In the genomic region with DNA sequence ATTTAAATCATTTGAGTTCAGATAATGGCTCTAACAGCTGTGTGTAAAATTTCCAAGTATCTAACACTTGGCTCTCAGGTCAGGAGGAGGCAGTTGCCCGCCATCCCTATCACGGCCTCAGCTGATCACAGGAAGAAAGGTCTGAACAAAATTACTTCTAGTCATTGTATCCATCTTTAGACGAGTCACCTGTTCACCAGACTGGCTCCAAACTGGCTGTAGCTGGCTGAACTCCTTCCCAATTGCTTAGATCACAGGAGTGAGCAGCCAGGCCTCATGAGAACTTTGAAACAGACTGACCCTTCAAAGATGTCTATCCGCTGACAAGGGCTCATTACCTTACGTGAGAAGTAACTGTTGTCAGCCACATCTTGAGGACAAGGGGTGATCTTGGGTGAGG, we compare ENCODE assay signal across 26 mouse cellular contexts. TPM values are rescaled to one million over a fixed set of nuclear protein-coding genes. Genes with fewer than 3 reads are reported as not detected.
DNase-seq lines count a peak whose midpoint lies in the region; ATAC-seq and TF ChIP-seq lines count a peak whose summit lies in the region.
"Had no signal": no experiment of that assay in that cellular context is flagged by ENCODE, and none has a peak within 500 bp of the region (broad histone marks: within the 10 kb centered on the region; RNA-seq: fewer than 3 reads in every experiment).

No protein-coding gene starts in this region.

- H3K4me1 ChIP-seq in kidney, adult 2 months (ENCODE audit: control insufficient read depth, insufficient read depth, low read length): peaks cover 8% of the 10 kb centered on the region; the same call in 1 of the 2 replicates
- H3K4me1 ChIP-seq in kidney, embryonic 16.5 days (ENCODE audit: insufficient read depth, low read length): peaks cover 4% of the 10 kb centered on the region; the same call in 1 of the 2 replicates
- no peaks in the 10 kb centered on the region for H3K4me1 ChIP-seq in limb, embryonic 10.5 days
- no peaks in the 10 kb centered on the region for H3K4me1 ChIP-seq in liver, embryonic 16.5 days (ENCODE audit: control insufficient read depth, low read depth, low read length)
- H3K4me1 ChIP-seq: embryonic facial prominence, embryonic 12.5 days; limb, embryonic 12.5 days; midbrain, embryonic 15.5 days; neural tube, embryonic 13.5 days had no signal

- TF ChIP-seq POLR2A in kidney, adult 2 months (IDR thresholded peaks at IDR 0.05; ENCODE audit: low read depth, low read length): no peak

- no peaks in the 10 kb centered on the region for H3K9me3 ChIP-seq in kidney, embryonic 16.5 days (ENCODE audit: low read length)
- no peaks in the 10 kb centered on the region for H3K9me3 ChIP-seq in limb, embryonic 10.5 days (replicated peaks)
- no peaks in the 10 kb centered on the region for H3K9me3 ChIP-seq in liver, embryonic 16.5 days (replicated peaks; ENCODE audit: control insufficient read depth, low read length)
- H3K9me3 ChIP-seq: G1E; limb, embryonic 12.5 days; lung, embryonic 15.5 days; midbrain, embryonic 15.5 days; neural tube, embryonic 13.5 days had no signal

- no peaks in the 10 kb centered on the region for H3K36me3 ChIP-seq in kidney, adult 2 months (ENCODE audit: control insufficient read depth, insufficient read depth, low read length)
- H3K36me3 ChIP-seq in kidney, embryonic 16.5 days (ENCODE audit: insufficient read depth, low read length): no peaks in the 10 kb centered on the region
- H3K36me3 ChIP-seq in limb, embryonic 10.5 days: no peaks in the 10 kb centered on the region
- H3K36me3 ChIP-seq in liver, embryonic 16.5 days (ENCODE audit: control insufficient read depth, insufficient read depth): no peaks in the 10 kb centered on the region
- H3K36me3 ChIP-seq: embryonic facial prominence, embryonic 12.5 days; G1E; limb, embryonic 12.5 days; lung, embryonic 15.5 days; midbrain, embryonic 15.5 days; neural tube, embryonic 13.5 days had no signal

- H3K9ac ChIP-seq in kidney, embryonic 16.5 days (replicated peaks; ENCODE audit: low read length): no peak overlapping the region
- H3K9ac ChIP-seq in liver, embryonic 16.5 days (ENCODE audit: low read depth, low read length): 0 out of 2 replicates have a peak overlapping the region, but pooled peaks have one; percentile 20
- H3K9ac ChIP-seq: embryonic facial prominence, embryonic 12.5 days; forebrain, postnatal 0 days; hindbrain, embryonic 14.5 days; limb, embryonic 12.5 days; lung, embryonic 15.5 days; midbrain, embryonic 15.5 days; neural tube, embryonic 13.5 days had no signal

- no peak overlapping the region for H3K27ac ChIP-seq in kidney, adult 2 months (ENCODE audit: insufficient read depth, low read depth, low read length)
- peak overlapping the region; percentile 30 for H3K27ac ChIP-seq in kidney, embryonic 16.5 days (ENCODE audit: low read length)
- 0 out of 2 replicates have a peak overlapping the region, but pooled peaks have one; percentile 36 for H3K27ac ChIP-seq in limb, embryonic 10.5 days
- peak overlapping the region; percentile 48 for H3K27ac ChIP-seq in liver, embryonic 16.5 days (ENCODE audit: low read length)
- H3K27ac ChIP-seq: embryonic facial prominence, embryonic 12.5 days; heart, adult 2 months; hindbrain, embryonic 14.5 days; limb, embryonic 12.5 days; lung, embryonic 15.5 days; midbrain, embryonic 15.5 days; neural tube, embryonic 13.5 days had no signal

- 51% methylated on average over 5 of the region's 5 CpGs for WGBS in kidney, adult 2 months
- 68% methylated on average over 5 of the region's 5 CpGs for WGBS in kidney, embryonic 16.5 days
- WGBS in limb, embryonic 10.5 days: 81% methylated on average over 5 of the region's 5 CpGs
- WGBS in liver, embryonic 16.5 days (ENCODE audit: insufficient replicate concordance): 67% methylated on average over 5 of the region's 5 CpGs

- H3K4me3 ChIP-seq in kidney, adult 2 months (ENCODE audit: insufficient read depth, low read depth, low read length): no peak overlapping the region
- no peak overlapping the region for H3K4me3 ChIP-seq in kidney, embryonic 16.5 days (ENCODE audit: low read length)
- H3K4me3 ChIP-seq in limb, embryonic 10.5 days: no peak overlapping the region
- H3K4me3 ChIP-seq in liver, embryonic 16.5 days (ENCODE audit: low read depth, low read length): peak overlapping the region; percentile 31
- H3K4me3 ChIP-seq: embryonic facial prominence, embryonic 12.5 days; heart, adult 2 months; limb, embryonic 12.5 days; lung, embryonic 15.5 days; midbrain, embryonic 15.5 days; neural tube, embryonic 13.5 days had no signal

- no peak overlapping the region for H3K4me2 ChIP-seq in kidney, embryonic 16.5 days (replicated peaks; ENCODE audit: low read depth, low read length)
- peak overlapping the region; percentile 39 for H3K4me2 ChIP-seq in liver, embryonic 16.5 days (ENCODE audit: low read depth, low read length)
- H3K4me2 ChIP-seq: embryonic facial prominence, embryonic 12.5 days; hindbrain, embryonic 14.5 days; limb, embryonic 12.5 days; lung, embryonic 15.5 days; midbrain, embryonic 15.5 days; neural tube, embryonic 13.5 days had no signal

- ATAC-seq in kidney, embryonic 16.5 days (ENCODE audit: low FRiP score, low TSS enrichment): no peak
- no peak for ATAC-seq in liver, embryonic 16.5 days (ENCODE audit: low read depth)
- no peak for ATAC-seq in megakaryocyte, adult 5-6 weeks (ENCODE audit: poor library complexity, severe bottlenecking)
- ATAC-seq: forebrain, postnatal 0 days; midbrain, embryonic 15.5 days; Patski had no signal

- no peak for TF ChIP-seq CTCF in kidney, adult 2 months (conservative IDR thresholded peaks at IDR 0.05; ENCODE audit: insufficient read depth, insufficient read length, low read depth, low read length)

- no peaks in the 10 kb centered on the region for H3K27me3 ChIP-seq in kidney, adult 2 months (replicated peaks; ENCODE audit: control insufficient read depth, insufficient read depth, low read length)
- no peaks in the 10 kb centered on the region for H3K27me3 ChIP-seq in kidney, embryonic 16.5 days (ENCODE audit: insufficient read depth, low read length)
- no peaks in the 10 kb centered on the region for H3K27me3 ChIP-seq in limb, embryonic 10.5 days (ENCODE audit: low read depth, poor library complexity, severe bottlenecking)
- H3K27me3 ChIP-seq in liver, embryonic 16.5 days (ENCODE audit: control insufficient read depth, insufficient read depth, low read depth, low read length): no peaks in the 10 kb centered on the region
- H3K27me3 ChIP-seq: CH12.LX; embryonic facial prominence, embryonic 12.5 days; limb, embryonic 12.5 days; lung, embryonic 15.5 days; midbrain, embryonic 15.5 days; neural tube, embryonic 13.5 days; Patski had no signal

- peak; percentile 54 for DNase-seq in kidney, adult 2 months
- DNase-seq in kidney, postnatal 4 days: no peak
- no peak for DNase-seq in limb, embryonic 10.5 days (ENCODE audit: low spot score)
- no peak for DNase-seq in adrenal gland, postnatal 14 days
- DNase-seq: B cell, adult 2 months; cerebellum, adult 18-20 months; cerebellum, postnatal 25 days; forebrain, postnatal 0 days; gastrocnemius, postnatal 25 days; heart, adult 2 months; heart, postnatal 36 days; lung, postnatal 4 days; thymus, adult 18-20 months; thymus, postnatal 36 days had no signal

RNA-seq across cellular contexts. Expression of a gene that starts 28.0 kb away (rescaled TPM):
- 29.9 and 32.7 TPM in 2 replicates for polyA plus RNA-seq in kidney, adult 2 months (2012; rRNA removed)
- 54.7 and 62.1 TPM in 2 replicates for polyA plus RNA-seq in kidney, embryonic 16.5 days (2015; fragmentation: Nextera tagmentation; extraction: Ambion mirVana)
- polyA plus RNA-seq in limb, embryonic 10.5 days (2016; fragmentation: Nextera tagmentation; extraction: Ambion mirVana): 56.8 and 70.8 TPM in 2 replicates
- polyA plus RNA-seq in liver, embryonic 16.5 days (2015; fragmentation: Nextera tagmentation; extraction: Ambion mirVana): 12.2 and 14.2 TPM in 2 replicates
- 17.7 and 22.6 TPM in 2 replicates for total RNA-seq in megakaryocyte, adult 5-6 weeks (2015)
- 27.1 and 37.8 TPM in 2 replicates for total RNA-seq in megakaryocyte, adult 5-6 weeks (2017)
- total RNA-seq in adrenal gland, postnatal 14 days (2021): 37.4 and 39.9 TPM in 2 replicates
